Mouse (Mus musculus) spleen, adult 18-20 months (tissue): ENCODE data around the gene Abcb8.

Source experiments
- DNase-seq, 2 experiments: peaks; one replicate each; pipeline ENCODE4 v3.0.0; 2022; ENCODE audit warnings: mixed read lengths in 2 of 2

Gene Abcb8

GRCm38 (mm10) chr5:24393392-24393997 is at the start of gene Abcb8:
Gene Abcb8, plus strand, starts transcription at chr5:24393663.
- peak; percentile 63 to 83 for DNase-seq

GRCm38 (mm10) chr5:24343977-24344436 is 49.5 kb upstream of the Abcb8 start:
- no peak for DNase-seq

GRCm38 (mm10) chr5:24344477-24345051 is 48.9 kb upstream of the Abcb8 start:
- DNase-seq: no peak

DNA sequence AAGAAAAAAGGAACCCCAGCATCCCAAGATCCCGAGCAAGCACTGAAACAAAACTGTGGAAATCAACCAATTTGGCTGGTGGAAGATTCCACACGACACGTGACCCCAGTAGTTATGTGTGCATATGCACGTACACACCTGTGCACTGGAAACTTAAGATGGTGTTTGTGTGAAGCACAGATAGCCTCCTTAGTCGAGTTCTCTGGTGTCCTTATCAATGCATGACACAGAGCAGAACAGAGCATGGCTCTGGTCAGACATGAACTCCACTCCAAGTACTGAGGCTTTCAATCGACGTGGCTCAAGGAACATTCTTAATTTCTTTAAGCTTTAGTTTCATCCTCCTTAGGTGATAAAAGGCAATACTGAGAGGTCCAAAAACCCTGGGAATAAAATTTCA is 47.1 kb upstream of the Abcb8 start:
- no peak for DNase-seq

DNA sequence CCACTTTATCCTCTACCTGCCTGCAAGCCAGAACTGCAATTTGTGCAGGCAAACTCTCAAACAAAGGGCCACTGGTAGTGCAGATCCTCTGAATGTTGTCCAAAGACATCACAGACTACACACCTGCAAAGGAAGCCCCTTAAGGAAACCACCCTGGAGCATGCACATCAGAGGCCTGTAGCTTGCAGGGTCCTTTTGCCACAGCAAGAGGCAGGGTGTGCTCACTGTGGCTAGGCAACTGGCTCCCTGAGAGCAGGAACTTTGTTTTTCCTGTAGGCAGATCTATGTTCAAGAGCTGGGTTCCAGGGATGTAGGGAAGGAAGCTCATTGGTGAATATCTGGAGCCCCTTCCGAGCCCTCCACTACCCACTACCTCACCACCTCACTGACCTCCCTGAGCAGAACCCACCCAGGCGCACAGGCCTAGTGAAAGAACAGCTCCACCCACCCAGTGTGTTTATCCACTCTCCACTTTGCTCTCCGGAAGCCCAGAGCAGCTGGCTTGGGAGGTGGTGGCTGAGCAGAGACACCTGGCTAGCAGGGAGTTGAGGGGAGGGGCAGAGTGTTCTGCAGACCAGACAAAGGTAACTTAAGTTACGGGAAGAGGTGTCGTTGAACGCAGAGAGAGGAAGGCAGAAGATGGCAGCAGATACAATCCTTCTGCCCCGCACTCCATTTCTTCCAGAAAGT is 46.1 kb upstream of the Abcb8 start:
- no peak for DNase-seq

DNA sequence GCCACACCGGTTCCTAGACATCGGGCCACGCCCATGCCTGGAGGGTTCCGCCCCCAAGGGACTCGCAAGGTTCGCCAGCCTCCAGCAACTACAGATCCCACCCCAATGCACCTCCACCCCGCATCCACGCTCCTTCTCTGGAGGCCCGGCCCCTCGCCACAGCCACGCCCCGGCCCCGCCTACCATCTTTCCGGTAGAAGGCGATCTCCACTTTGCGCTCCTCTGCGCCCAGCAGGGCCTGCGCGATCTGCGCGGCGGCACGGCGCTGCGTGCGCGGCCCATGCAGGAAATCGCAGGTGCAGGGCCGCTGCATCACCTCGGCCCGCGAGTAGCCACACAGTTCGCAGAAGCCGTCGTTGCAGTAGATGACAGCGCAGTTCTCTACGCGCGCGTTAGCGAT is 45.3 kb upstream of the Abcb8 start:
- DNase-seq: peak; percentile 54 to 71

DNA sequence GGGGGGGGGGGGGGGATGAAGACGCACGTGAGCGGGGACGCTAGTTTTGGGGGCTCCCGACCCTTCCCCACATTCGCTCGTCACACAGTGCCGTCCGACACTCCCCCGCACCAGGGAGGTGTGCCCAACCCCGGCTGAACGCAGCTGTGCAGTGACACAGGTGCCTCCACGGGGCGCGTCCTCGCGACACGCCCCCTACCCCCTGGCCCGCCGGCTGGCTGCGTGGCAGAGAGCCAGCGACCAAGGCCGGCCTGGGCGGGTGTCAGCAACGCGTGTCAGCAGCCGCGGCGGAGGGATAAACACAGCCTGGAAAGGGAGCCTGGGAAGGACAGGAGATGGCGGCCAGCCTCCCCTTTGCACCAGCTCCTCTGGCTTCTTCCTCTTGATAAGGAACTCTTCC is 44.9 kb upstream of the Abcb8 start:
- DNase-seq: no peak

DNA sequence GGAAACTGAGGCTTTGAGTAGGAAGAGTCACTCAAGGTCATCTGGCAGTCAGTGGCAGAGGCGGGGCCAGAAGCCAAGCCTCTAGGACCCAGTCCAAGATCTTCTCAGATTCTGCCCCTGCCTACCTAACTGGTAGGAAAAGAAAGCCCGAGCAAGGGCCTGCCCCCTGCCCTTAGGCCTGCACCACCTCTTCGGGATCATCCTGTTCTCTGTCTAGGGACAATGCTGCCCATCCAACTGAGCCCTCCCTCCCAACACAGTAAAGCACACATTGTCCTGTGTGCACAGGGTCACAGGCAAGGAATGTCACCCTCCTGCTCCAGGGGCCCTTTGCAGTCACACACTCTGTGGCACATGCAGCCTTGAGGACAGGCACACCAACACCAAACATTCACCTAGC is 43.4 kb upstream of the Abcb8 start:
- DNase-seq: no peak

DNA sequence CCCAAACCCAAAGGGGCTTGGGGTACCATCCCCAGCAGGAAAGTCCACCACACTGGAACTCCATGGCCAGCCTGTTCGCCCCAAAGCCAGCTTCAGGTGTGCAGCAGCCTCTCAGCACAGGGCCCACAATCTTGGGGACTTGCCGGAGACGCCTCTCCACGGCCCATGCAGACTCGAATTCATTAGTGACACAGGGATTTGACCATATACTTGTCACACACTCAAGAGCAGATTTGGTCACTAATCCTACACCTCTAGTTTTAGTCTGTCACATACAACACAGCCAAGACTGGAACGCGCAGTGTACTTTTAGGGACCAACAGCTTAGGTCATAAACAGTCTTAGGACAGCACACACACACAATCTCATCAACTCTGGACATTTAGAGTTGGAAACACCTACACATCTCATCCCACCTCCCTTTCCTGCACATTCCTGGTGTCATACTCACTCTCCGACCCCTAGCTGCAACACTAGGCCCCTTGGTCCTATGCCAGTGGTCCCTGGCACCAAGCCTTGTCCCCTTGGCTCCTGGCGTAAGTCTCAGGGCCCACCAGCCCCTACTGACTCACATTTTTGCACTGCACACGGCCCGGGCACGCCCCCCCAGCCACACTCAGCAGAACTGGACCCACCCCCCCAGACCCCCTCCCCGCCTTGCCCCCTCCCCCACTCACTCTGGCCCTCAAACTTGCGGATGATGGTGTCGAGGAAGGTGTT is 42.8 kb upstream of the Abcb8 start:
- DNase-seq: no peak

- no peak for DNase-seq
Observed at GRCm38 (mm10) chr5:24351278-24351677, 42.2 kb upstream of the Abcb8 start, which contains the start of gene Kcnh2. Gene Kcnh2, minus strand, starts transcription at chr5:24351604.

- DNase-seq: peak in 1 of 2 experiments; percentile 23
Observed at GRCm38 (mm10) chr5:24351701-24352171, 41.7 kb upstream of the Abcb8 start.

- DNase-seq: no peak
Observed at GRCm38 (mm10) chr5:24352251-24352859, 41.1 kb upstream of the Abcb8 start.

DNA sequence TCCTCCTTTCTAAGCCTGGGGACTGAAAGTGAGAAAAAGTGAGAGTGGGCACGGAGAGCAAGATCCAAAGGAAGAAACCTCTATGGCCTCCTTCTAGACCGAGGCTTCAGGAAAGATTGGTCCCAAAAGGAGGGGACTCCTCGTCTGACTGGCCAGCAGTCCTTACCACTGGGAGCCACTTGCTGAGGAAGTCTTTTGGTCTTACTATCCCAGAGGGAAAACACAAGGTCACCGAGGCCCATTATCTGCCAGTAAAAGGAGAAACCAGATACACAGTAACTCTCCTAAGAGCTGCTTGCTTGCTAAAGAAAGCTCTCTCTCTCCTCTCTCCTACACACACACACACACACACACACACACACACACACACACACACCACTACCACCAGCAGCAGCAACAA is 40.1 kb upstream of the Abcb8 start:
- DNase-seq: no peak

DNA sequence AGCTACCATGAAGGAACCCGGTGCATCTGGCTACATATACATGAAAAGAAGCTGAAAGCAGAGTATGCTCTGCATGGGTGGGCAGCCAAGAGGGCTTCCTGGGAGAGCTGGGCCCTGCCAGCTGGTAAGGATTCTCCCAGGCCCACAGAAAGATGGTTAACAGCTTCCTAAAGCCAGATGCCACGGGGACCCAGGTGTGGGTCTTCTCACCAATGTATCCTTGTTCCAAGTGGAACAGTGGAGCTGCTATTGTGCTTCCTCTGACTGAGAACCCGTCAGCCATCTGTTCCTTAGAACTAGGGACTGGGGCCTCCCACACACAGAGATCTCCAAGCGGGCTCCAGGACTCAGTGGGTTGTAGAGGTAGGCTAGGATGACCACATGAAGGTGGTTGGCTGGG is 36.7 kb upstream of the Abcb8 start:
- DNase-seq: no peak

DNA sequence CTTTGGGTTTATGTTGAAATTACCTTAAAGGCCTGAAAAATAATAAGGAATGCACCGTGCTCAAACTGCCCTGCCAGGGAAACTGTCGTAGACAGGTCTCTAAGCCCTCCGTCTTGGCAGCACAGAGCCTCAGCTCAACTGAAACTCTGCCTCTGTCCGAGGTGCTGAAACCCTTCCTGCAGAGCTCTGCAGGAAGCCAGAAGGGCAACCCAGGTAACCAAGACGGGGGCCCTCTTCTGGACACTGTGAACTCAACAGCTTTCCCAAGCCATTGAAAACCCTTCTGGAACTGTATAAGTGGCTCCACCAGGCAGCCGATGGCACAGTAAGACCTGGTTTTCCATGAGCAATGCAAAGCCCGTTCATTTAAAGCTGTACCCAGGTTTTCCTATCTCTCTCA is 36.0 kb upstream of the Abcb8 start:
- DNase-seq: peak in 1 of 2 experiments; percentile 57

DNA sequence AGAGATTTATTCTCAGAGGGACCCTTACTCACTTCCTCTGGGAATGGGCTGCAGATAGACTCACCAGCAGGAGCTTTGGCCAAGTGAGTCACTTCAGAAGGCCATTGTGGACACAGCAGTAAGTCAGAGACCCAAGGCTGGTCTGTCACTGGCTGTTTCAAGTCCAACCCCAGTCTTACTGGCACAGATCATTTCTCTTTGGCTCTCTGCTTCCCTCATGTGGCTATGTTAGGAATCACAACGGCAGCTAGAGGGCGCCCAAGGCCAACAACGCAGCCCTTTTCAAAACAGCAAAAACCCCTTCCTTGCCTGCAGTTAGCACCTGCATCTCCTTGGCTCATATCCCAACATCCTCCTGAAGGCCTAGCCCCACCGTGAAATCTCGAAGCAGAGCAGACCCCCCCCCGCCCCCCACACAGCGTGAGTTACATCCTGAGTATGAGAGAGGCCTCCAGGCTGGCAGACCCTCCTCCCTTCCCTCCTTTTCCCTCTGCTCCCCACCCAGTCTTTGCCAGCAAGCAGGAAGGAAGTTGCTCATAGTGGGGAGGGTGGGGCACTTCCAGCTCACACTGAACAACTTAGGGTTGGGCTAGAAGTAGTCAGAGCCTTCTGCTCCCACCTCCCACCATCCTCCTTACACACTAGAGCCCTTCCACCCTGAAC is 32.5 kb upstream of the Abcb8 start:
- DNase-seq: peak; percentile 41 to 75

DNA sequence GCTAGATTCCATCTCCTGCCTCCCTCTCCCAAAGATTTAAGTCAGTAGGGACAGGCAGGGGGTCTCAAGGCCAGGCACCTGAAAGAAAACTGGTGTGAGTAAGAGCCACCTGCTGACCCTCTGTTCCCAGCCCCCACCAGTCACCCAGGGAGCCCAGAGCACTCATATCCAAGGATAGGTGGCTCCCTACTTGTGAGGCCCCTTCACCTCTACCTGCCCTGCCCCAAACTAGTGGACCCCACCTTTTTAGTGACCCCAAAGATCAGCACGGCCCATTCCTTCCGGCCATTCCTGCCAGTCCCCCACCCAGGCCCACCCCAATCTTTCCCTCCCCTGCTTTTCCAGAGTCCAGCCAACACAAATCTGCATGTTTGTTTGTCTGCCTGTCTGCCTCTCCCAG is 30.0 kb upstream of the Abcb8 start:
- no peak for DNase-seq

GRCm38 (mm10) chr5:24364061-24364460 is 29.4 kb upstream of the Abcb8 start:
- no peak for DNase-seq

- no peak for DNase-seq
Observed at GRCm38 (mm10) chr5:24364508-24364907, 29.0 kb upstream of the Abcb8 start, which contains the start of gene Nos3. Gene Nos3, plus strand, starts transcription at chr5:24364810.

DNA sequence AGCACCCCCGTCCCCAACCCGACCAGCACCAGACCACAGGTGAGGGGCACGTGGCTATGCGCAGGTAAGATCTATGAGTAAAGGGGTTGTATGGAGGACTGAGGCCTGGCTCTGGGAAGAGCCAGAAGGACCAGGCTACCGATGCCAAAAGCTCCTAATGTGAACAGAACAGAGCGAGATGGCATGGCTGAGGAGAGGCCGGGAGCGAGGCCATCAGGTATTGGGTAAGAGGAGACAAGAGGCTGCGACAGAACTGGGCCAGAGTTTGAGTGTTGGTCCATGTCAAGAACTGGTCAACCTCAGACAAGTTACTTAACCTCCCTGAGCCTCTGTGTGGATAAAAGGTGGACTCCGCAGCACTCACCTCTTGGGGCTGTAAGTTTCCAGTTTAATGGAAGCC is 28.5 kb upstream of the Abcb8 start:
- DNase-seq: no peak

- no peak for DNase-seq
Observed at GRCm38 (mm10) chr5:24365528-24365927, 27.9 kb upstream of the Abcb8 start.

DNA sequence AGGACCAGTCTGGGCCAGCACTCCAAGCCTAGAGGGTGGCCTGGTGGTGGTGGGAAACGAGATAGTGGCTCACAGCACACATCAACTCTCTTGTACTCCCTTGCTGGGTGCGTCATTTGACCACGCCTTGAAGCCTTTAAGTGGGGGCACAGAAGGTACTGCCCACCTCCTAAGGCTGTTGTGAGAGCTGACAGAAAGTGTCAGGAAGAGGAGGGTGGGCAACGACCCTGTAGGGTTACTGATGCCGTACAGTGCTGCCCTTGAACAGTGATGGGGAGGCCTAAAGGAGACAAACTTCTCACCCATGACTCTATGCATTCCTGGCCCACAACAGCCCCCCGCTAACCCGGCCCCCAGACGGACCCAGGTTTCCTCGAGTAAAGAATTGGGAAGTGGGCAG is 27.0 kb upstream of the Abcb8 start:
- DNase-seq: no peak
